Mouse (Mus musculus) kidney, postnatal 36 days (tissue): ENCODE data around the gene Slc9a1.
A peak's percentile ranks its signal among the peaks of the same experiment; 100 is the strongest.

ENCODE experiments used
- DNase-seq, 2 experiments: peaks; one replicate each; pipeline ENCODE4 v3.0.0; 2021 to 2022; ENCODE audit warnings: mixed read lengths in 2 of 2

The Slc9a1 gene

DNA sequence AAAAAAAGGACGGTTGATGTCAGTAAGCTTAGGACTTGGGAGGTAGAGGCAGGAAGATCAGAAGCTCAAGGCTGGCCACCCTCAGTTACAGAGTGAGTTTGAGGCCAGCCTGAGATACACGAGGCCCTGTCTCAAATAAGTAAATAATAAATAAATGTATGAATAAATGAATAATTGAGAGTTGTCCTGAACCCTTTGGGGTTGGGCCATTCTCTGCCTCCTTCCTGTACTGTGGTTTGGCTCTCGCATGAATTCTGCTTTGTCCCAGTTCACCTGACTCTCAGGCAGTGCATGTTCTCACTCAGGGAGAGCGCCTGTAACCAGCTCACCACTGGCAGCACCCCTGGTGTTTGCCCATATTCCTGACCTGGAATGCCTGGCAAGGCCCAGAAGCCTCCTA lies 4.5 kb downstream of the Slc9a1 start:
- no peak for DNase-seq

DNA sequence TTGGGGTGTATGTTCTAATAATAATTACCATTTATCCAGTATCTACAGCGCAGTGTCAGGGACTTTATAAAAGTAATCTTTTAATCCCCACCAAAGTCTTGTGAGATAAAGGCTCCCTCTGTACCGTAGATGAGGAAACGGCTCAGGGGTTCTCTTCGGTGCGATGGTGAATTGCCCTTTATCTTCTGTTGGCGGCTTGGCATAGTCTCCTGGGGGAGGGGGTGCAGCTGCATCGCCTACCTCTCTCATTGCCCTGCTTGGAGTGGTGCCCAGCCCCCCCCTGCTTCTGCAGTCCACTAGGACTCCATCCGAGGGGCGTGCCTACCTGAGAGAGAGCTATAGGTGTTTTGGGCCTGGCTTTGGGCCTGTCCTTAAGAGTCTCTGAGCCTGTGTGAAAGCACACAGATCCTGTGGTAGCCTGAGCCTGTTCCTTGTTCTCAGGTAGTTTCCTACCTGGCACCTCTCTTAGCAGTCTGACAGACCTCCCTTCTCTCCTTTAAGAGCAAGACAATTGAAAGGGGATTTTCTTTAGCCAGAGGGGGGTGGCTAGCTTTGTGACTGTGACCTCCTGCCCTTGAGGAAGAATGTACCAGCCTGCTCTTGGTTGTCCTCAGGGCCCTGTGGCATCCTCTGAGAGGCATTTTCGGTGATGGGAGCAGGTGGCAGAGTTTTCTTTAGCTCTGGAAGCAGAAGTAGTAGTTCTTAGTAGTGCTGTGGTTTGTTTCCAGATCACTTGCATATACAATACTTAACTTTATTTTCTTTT lies 6.5 kb downstream of the Slc9a1 start:
- no peak for DNase-seq

DNA sequence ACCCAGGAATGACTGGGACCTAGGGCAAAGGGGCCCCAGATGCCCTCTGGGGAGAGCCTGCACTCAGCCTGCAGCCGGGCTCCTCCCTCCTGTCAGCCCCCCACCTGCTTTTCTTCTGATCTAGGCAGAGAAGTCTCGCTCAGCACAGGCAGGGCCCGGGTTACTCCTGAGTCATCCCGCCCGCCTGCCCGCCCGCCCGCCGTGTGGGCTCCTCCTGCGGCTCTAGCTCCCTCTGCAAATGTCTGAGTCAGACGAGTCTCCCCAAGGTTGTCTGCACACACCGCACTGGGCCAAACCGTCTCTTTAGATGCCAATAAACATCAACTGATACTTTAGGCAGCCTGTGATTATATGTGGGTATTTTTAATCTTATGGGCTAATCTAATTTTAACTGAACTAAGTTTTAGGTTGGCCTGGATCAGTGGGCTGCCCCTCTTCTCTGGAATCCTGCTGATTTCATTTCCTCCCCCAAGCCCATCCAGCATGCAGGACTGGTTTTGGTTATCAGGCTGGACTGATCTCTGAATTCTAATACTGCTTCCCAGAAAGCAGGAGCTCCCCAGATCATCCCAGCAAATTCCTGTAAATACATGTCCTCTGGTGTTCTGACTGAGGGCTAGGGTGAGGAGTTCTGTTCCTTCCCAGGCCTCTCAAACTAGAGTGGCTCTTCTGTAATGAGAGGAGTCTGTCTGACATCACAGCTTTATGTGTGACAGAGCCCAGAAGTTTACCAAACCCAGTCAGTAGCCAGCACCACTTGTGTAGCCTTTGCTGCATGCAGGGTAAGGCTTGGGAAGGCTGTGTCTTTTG lies 8.9 kb downstream of the Slc9a1 start:
- no peak for DNase-seq

DNA sequence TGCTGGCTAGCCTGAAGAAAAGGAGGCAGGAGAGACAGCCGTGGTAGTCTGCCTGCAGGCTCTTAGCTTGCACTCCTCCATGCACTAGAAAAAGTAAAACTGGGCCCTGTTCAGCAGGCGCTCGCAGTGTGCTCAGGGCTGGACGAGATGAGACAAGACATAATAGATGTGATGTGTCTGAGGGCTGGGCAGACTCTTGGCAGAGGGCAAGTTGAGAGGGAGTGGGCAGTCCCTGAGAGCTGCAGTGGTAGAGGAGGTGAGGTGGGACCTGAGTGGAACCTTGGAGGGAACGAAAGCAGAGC lies 9.5 kb downstream of the Slc9a1 start:
- no peak for DNase-seq

DNA sequence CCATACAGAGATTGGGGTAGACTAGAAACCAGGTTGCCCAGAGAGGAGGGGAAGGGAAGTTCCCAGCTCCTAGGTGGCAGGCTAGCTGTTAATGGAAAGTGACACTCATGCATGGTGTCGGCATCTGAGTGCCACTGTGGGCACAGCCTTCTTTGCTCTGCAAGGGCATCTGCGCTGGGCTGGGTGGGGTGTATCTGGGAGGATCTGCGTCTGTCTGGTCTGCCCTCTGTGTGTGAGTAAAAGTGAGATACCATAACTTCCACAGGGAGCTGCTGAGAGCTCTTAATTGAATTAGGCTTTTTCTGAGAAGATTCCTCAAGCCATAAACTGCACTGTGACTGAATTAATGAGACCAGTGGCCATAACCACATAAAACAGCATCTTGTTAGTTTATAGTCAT lies 10.4 kb downstream of the Slc9a1 start:
- DNase-seq, result no peak

DNA sequence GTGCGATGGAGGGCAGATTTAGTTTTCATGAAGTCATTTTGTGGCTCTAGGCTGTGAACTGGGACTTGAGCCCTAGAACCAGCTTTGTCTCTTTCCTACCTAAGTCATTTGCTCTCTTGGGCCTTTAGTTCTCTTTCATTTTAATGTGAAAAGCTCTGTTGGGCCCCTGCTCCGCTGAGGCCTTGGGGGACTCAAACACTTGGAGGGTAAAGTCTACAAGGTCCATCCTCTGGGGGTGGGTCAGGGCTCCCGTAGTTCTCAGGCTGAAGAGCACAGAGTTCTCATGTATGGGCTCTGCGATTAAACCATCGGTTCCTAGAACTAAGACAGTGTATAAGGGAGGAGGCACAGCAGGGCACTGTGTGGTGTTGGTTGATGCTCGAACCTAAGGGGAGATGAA lies 11.0 kb downstream of the Slc9a1 start:
- DNase-seq, result no peak

DNA sequence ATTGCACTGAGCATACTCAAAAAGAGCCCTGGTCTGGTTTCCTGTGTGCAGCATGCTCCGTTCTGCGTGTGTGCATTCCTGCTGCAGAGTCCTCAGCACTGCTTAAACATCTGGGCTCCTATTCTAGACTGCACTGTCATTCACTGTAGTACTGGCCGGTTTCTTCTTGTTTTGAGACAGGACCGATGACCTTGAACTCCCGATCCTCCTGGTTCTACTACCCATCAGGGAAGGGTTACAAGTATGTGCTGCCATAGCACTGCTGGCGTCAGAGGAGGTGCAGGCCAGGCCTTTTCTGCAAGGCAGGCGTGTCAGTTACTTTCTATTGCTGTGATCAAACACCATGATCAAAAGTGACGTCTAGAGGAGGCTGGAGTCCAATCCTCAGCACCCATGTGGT lies 11.6 kb downstream of the Slc9a1 start:
- no peak for DNase-seq

DNA sequence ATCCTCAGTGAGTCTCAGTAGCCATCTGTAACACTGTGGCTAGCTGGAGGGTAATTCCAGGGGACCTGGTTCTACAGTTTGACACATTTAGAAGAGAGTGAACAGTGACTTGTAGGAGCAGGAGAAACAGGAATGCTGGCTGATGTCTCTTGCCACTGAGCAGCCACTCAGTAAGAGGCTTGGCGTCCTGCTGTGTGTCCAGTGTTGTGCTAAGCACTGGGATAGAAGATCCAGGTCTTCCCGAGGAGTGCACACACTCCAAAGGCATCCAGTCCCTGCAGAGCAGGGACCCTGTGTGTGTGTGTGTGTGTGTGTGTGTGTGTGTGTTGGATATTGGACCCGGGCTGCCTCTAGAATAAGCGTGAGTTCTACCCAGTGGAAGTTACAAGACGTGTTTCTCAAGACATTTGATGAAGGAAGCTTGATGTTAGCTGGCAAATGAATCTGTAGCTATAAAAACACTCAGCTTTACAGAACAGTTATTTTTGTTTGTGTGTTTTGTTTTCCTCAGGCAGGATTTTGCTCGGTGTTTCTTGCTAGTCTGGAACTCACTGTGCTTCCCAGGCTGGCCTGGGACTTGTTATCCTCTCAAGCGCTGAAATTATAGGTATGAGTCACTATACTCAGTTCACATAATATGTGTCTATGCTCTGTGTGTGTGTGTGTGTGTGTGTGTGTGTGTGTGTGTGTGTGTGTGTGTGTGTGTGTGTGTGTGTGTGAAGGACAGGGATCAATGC lies 16.7 kb downstream of the Slc9a1 start:
- no peak for DNase-seq

DNA sequence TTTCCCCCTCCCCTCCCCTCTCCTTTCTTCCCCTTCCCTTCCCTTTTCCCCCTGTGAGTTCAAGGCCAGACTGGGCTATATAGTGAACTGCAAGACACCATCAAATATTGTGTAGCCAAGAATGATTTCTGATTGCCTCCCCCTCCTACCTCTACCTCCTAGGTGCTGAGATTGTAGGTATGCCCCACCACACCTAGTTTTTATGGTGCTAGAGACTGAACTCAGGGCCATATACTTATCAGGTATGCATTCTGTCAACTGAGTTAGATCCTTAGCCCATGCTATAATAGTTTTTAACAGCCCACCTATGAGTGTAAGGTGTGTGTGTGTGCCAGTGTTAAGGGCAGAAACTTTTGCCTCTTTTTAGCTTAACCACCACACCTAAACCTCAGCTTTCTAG lies 17.5 kb downstream of the Slc9a1 start:
- DNase-seq, result no peak

DNA sequence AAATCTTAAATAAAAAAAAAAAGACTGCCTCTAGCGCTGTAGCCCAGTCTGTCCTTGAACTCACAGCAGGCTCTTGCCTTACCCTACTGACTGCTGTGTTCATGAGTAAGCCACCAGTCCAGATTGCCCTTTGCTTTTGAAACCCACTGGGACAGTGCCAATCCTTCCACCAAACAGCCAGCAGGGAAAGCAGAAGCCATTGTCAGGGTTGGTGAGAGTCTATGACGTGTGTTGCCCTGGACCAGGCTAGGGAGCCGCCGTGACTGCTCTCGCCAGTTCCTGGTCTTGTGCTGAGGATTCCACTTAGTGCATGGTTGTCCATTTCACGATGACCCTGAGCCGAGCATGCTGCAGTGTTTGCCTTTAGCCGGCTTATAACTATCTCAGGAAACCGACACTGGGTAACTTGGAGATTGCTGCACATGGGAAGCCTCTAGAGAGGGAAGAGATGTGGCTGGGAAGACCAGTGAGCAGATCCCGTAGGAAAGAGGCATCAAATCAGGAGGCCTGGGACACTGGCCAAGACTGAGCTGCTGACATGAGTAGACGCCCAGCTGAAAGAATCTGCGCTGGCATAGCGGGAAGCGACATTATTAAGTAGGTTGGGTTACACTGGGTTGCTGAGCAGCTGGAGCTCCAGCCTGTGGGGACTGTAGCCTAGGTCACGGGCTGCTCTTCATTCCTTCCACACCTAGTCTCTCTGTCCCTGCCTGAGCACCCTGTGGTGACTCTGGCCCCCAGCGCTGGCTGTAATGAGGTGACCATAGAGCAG lies 19.5 kb downstream of the Slc9a1 start:
- peak; percentile 57 to 68 for DNase-seq

DNA sequence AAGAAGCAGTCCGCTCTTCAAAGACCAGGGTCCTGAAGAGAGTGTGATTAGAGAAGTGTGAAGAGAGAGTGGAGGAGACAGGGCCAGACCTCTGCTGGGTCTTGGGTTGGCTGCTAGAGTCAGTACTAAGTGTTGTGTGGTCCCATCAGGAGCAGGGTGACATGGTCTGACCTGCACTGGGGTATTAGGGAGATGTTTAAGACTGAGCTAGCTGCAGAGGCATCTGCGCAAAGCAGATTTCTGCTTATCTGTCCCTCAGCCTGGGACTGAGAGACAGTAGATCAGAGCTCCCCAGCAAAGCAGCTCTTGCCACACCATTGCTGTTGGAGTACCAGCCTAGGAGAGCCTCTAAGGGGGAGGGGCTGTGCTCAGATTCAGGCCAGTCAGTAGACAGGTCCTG lies 20.5 kb downstream of the Slc9a1 start:
- DNase-seq, result no peak

DNA sequence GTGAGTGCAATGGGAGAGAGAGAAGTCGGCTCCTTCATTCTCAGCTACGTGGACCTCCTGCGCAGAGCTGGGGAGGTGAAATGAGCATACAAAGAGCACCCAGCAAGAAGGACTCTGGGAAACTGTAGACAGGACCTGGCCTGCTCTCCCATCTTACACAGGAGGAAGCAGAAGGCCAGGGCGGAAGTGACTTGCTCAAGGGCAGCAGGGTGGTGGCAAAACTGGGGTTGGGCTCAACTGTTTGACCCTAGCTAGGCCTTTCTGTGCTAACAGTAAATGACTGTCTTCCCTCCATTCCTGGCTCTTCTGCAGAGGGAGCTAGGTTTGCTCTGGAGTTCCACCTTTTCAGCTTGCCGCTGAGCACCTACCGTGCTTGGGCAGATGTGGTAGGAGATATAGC lies 21.1 kb downstream of the Slc9a1 start:
- no peak for DNase-seq

DNA sequence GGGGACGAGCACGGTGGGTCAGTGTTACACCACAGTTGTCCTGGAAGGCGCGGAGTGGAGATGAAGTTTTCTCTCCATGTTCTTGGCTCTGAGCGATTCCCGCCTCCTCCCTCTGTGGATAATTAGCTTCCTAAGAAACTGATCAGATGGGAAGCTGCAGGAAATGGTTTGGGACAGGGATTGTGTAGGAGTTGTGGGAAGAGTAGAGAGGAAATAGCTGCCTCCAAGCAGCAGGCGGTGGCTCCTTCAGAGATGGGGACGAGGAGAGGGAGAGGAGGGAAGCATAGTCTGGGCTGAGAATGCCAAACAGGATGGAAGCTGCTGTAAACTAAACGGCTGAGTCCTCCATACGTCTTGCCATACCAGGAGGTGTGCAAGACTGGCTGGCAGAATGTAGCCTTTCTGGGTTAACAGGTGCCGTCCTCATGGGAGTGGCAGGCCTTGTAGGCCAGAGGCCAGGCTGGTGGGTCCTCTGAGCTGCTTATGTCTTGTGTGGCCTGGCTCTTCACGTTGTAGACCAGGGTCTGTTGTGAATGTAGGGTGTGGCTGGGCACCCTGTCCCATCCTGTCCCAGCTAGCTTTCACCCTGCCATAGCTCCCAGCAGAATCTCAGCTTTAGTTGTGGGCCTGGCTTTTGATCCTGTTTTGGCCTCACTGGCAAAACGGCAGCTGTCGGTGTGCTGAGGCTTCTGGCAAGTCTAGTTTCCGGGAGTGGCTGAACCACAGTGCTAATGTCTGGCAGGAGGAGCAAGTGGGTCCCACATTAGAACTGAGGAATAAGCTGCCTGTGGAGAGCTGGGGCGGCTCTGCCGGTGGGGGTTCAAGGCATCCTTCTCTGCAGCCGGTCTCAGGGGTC lies 21.9 kb downstream of the Slc9a1 start:
- no peak for DNase-seq

DNA sequence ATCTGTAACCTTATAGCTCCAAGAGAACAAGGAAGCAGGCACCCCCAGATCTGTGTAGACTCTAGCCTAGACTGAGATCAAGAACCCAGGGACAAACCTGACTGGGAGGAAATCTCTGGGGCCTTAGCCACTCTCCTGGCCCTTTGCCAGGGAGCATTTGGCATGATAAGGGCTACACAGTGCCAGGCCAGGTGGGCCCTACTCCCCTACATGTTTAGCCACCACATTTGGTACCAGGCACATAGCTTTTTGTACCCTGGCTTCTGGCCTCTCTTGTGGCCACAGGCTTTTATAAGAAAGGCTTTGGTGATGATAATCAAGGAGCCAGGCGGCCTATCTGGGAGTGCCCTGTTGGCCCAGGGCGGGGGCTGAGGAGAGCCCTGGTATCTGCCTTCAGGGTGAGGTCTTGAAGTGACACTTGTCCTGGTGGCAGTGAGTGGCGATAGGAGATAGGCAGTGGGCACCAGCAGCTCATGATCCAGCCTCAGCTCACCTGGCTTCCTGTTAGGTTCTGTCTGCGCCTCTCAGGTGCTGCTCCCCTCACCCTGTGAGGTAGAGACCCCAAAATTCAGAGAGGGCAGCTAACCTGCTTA lies 25.6 kb downstream of the Slc9a1 start:
- DNase-seq, result no peak

DNA sequence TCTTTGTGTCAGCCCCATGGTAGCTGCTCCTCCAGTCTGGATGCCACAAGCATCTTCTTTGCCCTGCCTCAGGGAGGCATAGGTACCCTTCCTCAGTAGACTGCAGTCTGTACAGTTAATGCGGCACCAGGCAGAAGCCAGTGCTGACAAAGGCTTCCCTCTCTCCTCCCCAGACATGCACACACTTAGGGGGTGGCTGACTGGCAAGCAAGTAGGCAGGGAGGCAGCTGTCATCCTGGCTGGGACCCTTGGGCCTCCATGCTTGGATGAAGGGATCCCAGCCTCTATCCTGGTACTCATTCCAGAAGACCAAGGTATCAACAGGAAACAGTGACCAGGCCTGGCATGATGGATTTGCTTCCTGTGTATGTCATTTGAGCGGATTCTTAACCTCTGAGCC lies 26.6 kb downstream of the Slc9a1 start:
- no peak for DNase-seq

DNA sequence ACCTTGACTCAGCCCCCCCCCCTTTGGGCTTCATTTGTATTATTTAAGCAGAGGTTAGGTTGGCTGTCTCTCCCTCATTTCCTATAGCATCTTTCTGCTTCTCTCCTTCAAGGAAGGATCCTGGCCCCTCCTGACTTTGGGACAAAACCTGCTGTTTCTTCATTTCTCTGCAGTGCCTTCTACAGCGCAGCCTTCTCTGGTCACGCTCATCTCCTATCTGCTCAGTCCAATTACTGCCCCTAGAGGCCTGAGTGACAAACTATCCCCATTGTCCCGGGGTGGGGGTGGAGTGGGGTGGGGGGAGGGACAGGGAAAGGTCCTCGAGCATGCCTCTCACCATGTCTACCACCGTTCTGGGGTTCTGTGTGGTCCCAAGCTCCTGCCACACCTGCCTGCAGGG lies 27.8 kb downstream of the Slc9a1 start:
- no peak for DNase-seq

DNA sequence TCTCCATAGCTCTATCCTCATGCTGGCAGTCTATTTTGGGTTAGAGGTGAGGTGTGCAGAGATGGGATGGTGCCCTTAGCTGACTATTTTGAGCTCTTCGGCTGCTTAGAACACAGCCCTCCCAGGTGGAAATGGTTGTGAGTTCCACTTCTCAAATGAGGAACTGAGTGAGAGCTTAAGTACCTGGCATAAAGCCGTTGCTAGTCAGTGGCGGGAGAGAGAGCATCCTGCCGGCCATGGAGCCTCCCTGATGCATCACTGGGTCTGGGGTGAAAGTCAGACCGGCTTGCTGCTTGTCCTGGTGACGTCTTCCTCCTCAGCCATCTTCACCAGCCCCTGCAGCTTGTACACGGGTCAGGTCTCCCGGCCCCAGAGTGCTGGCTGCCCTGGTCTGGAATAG lies 28.5 kb downstream of the Slc9a1 start:
- DNase-seq, result no peak

DNA sequence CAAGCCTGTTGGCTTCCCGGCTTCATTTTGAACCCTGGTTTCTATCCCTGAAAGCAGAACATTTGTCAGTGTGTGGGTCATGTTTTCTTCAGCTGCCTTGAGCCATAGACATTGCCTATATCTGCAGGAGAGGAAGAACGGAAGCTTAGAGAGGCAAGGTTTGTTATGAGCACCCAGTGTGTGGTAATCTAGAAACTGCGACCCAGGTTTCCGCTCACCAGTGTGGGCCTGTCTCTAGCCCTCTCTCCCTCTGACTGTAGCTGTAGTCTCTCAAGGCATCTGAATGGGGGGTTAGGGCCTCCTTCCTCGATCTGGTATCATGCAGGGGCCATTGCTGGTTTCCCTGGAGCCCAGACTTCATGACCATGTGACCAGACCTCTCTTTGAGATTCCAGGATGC lies 29.1 kb downstream of the Slc9a1 start:
- no peak for DNase-seq

DNA sequence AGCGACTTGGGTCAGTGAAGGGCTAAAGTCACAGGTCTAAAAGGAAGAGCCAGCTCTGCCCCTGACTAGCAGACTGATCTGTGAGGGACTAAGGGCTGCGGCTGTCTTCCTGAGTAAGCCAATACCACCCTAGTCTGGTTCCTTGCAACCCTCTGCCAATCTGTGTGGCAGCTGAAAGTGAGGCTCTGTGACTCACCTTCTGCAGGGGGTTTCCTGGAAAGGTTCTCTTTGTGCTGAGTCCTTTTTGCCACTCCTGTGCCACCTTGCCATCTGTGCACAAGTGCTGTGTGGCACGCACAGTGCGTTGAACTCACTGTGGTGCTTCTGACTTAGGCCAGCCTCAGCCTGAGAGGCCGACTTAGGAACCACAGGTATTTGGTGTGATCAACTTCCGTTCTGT lies 30.0 kb downstream of the Slc9a1 start:
- DNase-seq, result no peak

DNA sequence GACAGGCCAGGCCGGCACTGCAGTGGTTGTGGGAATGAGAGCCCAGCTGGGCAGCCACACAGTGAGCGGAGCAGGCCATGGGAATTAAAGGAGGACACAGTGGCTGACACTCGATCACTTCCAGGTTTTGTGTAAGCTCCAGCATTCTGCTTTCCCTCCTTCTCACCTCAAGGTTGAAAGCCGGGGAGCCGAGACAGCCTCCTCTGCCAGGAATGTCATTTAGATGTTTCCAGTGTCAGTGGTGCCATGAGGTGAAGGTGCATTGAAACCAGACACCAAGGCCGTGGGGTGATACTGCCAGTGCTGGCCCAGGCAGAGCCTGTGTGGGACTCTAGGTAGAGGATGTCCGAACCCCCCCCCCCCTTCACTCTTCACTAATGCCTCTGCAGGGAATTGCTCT lies 30.6 kb downstream of the Slc9a1 start:
- no peak for DNase-seq

DNA sequence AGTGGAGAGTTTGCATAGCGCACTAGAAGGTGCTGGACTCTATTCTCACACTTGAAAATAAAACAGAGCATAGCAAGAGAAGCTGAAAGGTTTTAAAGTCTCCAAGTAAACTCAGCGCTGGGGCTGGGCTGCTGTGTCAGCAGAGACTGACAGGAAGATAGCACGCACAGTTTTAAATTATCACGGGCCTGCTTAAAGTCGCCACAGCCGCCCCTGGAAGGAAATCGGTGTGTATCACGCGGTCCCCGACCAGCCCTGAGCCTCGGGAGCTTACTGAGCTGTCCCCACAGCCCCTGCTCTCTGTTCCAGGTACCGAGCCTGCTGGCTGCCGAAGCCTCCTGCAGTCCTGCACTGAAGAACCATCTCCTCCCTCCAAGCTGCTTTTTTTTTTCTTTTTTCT lies 32.5 kb downstream of the Slc9a1 start:
- DNase-seq, result no peak
